Mouse (Mus musculus): ENCODE results near the gene Eef1akmt3. TPM values are rescaled to one million over a fixed set of nuclear protein-coding genes. Genes with fewer than 3 reads are reported as not detected.

Gene Eef1akmt3
- polyA plus RNA-seq, 1 experiment from 2014 or later, result 1.2 TPM

DNA sequence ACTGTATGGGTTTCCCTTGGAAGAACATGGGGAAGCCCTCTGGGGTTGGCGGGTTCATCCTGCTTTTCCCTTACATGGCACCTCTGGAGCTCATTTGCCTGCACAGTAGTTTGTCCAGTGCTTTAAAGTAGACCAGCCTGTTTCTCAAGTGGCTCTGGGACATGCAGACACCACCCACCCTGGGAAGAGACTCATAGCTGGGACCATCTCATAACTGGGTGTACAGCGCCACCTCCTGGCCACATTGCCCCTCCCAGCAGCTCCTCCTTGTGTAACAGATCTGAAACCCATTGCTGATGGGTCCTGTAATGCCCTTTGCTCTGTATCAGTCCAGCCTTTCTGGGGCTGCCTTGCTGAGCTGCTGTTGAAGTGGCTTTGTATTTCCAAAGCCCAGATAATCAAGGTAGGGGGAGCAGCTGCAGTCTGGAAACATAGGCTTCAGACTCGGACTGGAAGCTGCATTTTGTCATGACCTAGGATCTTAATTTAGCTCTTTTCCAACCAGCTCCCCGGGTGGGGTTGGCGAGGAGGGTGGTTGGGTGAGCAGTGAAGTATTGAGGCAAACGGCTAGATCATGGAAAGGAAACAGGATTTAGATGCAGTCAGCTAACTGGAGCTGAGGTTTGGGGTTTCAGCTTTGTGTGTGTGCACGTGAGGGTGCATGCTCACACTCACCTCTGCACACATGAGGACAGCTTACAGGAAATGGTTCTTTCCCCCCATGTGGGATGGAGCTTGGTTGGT lies 50.8 kb downstream of the Eef1akmt3 start:
- 42% methylated on average over 7 of the region's 7 CpGs for WGBS
- peaks cover 17% of the 10 kb centered on the region for H3K4me1 ChIP-seq (replicated peaks; ENCODE audit: control insufficient read depth, insufficient read depth)
- H3K9ac ChIP-seq (ENCODE audit: low read length), result no peak overlapping the region
- no peak overlapping the region; the same call in 1 of the 2 replicates for H3K4me3 ChIP-seq (ENCODE audit: low read depth, low read length)
- TF ChIP-seq EP300 (optimal IDR thresholded peaks at IDR 0.05) (no peak), CTCF (IDR thresholded peaks at IDR 0.05; ENCODE audit: low read depth) (peak; percentile 95)
- H3K36me3 ChIP-seq (ENCODE audit: control insufficient read depth, insufficient read depth, low read length), result peaks cover 33% of the 10 kb centered on the region
- H3K27ac ChIP-seq (replicated peaks), result peak overlapping the region; percentile 61
- peak; percentile 93 for DNase-seq (ENCODE audit: low spot score)
- no peaks in the 10 kb centered on the region for H3K9me3 ChIP-seq (ENCODE audit: control insufficient read depth, low read length)
- H3K27me3 ChIP-seq (ENCODE audit: control insufficient read depth, insufficient read depth, low read length), result no peaks in the 10 kb centered on the region
- no peak overlapping the region for H3K4me2 ChIP-seq (replicated peaks; ENCODE audit: low read depth)
- peak; percentile 87 for ATAC-seq (ENCODE audit: low FRiP score, low TSS enrichment)

DNA sequence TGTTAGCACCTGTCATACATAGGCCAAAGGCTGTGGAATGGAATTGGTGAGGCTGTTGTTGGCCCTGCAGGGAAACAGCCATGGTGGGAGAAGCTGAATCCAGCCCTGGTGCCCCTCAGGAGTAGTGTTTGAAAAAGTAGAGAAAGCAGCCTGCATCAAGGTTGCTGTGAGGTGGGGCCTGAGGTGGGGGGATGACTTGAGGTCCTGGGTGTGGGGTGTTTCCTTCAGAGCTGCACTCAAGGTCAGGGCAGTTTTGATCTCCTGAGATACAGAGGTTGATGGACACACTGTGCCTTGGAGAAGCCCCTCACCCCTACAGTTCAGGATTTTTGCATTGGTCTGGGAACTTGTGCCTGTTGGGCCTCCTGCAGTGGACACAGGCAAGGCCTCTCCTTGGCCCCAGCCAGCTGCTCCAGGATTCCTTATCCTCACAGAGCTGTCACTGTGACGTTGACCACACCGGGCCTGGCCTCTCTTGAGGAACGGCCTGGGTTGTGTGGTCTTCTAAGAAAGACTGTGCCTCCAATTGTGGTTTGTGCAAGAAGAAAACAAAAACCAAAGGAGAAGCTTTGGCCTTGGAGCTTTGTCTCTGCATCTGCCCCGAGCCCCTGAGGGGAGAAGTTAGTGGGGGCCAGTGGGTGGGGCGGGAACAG lies 52.7 kb downstream of the Eef1akmt3 start:
- 29% methylated on average over 5 of the region's 5 CpGs for WGBS
- no peak overlapping the region for H3K4me3 ChIP-seq (ENCODE audit: low read depth, low read length)
- H3K9ac ChIP-seq (ENCODE audit: low read length), result no peak overlapping the region
- ATAC-seq (ENCODE audit: low FRiP score, low TSS enrichment) (no peak), DNase-seq (ENCODE audit: low spot score) (no peak)
- H3K9me3 ChIP-seq (ENCODE audit: control insufficient read depth, low read length), result no peaks in the 10 kb centered on the region
- TF ChIP-seq EP300 (optimal IDR thresholded peaks at IDR 0.05), result no peak
- TF ChIP-seq CTCF (IDR thresholded peaks at IDR 0.05; ENCODE audit: low read depth), result no peak
- H3K4me1 ChIP-seq (replicated peaks; ENCODE audit: control insufficient read depth, insufficient read depth), result peaks cover 29% of the 10 kb centered on the region
- peak overlapping the region; percentile 82 for H3K27ac ChIP-seq (replicated peaks)
- peaks cover 21% of the 10 kb centered on the region for H3K36me3 ChIP-seq (ENCODE audit: control insufficient read depth, insufficient read depth, low read length)
- no peaks in the 10 kb centered on the region for H3K27me3 ChIP-seq (ENCODE audit: control insufficient read depth, insufficient read depth, low read length)
- H3K4me2 ChIP-seq (replicated peaks; ENCODE audit: low read depth), result no peak overlapping the region

DNA sequence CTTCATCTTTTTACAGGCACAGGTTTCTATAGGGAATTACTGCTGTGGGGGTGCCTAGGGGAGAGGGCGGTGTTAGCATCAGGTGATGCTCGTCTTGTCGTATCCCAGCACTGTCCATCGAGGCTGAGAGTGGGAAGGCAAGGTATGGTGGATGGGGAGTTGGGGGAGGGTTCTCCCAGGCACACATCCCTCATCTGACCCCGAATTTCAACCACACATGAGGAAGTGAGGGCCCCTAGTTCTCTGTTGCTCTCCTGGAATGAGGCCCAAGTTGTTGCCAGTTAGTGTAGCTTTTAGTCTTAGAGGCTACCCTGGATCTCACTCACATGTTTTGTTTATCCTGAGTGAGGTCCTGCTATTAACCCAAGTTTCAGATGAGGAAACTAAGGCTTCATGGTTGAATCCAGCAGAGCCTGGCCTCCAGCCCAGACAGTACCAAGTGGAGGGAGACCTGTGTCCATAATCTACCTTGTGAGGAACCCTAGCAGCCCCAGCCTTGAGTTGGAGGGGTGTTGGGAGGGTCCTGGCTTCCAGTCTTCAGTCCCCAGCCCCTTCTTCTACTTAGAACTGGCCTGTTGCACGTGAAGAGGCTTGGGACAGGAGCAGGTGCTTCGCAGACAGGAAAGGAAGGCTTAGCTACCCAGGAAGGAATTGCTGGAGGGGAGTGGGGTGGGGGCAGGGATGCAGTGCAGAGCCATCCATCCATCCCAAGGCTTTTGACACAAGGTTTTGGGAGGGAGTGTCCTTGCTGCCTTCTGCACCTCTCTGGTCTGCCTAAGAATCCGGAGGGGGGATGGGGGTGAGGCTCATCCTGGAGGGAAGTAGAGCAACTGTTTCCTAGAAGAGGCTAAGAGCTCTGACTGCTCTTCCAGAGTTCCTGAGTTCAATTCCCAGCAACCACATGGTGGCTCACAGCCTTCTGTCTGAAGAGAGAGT lies 53.9 kb downstream of the Eef1akmt3 start:
- TF ChIP-seq CTCF (IDR thresholded peaks at IDR 0.05; ENCODE audit: low read depth), result no peak
- no peak for TF ChIP-seq EP300 (optimal IDR thresholded peaks at IDR 0.05)
- H3K4me3 ChIP-seq (ENCODE audit: low read depth, low read length), result peak overlapping the region; percentile 10; the same call in 1 of the 2 replicates

DNA sequence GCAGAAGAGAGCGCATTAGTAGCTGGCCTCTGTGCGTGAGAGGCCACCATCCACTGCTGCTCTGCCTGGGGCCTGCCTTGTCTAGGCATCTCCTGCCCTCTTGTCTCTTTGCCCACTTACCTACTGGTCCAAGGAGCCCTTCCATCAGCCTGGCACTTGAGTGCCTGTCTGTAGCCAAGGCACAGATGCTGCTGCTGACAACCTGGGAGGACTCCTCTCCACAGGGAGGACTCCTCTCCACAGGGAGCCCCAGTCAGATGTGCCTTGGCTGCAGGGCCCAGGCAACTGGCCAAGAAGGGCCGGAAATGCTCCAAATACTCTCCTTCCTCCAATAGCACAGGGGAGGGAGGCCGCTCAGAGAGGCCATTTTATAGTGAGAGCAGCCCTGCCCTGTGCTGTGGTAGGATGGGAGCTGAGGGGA lies 54.8 kb downstream of the Eef1akmt3 start:
- TF ChIP-seq CTCF (IDR thresholded peaks at IDR 0.05; ENCODE audit: low read depth) (peak; percentile 4; the same call in 1 of the 2 replicates), EP300 (optimal IDR thresholded peaks at IDR 0.05) (no peak)
- H3K4me3 ChIP-seq (ENCODE audit: low read depth, low read length), result no peak overlapping the region
- H3K4me1 ChIP-seq (replicated peaks; ENCODE audit: control insufficient read depth, insufficient read depth), result peaks cover 37% of the 10 kb centered on the region
- H3K4me2 ChIP-seq (replicated peaks; ENCODE audit: low read depth), result peak overlapping the region; percentile 38
- DNase-seq (ENCODE audit: low spot score), result peak; percentile 70
- H3K36me3 ChIP-seq (ENCODE audit: control insufficient read depth, insufficient read depth, low read length), result peaks cover 6% of the 10 kb centered on the region; the same call in 1 of the 2 replicates
- 25% methylated on average over 4 of the region's 4 CpGs for WGBS
- H3K9ac ChIP-seq (ENCODE audit: low read length), result peak overlapping the region; percentile 27; the same call in 1 of the 2 replicates
- peak overlapping the region; percentile 82 for H3K27ac ChIP-seq (replicated peaks)
- no peaks in the 10 kb centered on the region for H3K9me3 ChIP-seq (ENCODE audit: control insufficient read depth, low read length)
- ATAC-seq (ENCODE audit: low FRiP score, low TSS enrichment), result peak; percentile 45; the same call in 1 of the 2 replicates
- H3K27me3 ChIP-seq (ENCODE audit: control insufficient read depth, insufficient read depth, low read length), result no peaks in the 10 kb centered on the region

More for the DNA sequence above, 53.9 kb downstream of the Eef1akmt3 start:
- 49% methylated on average over 8 of the region's 8 CpGs for WGBS
- ATAC-seq (ENCODE audit: low FRiP score, low TSS enrichment) (no peak), DNase-seq (ENCODE audit: low spot score) (no peak)
- no peaks in the 10 kb centered on the region for H3K27me3 ChIP-seq (ENCODE audit: control insufficient read depth, insufficient read depth, low read length)
- peaks cover 9% of the 10 kb centered on the region; the same call in 1 of the 2 replicates for H3K36me3 ChIP-seq (ENCODE audit: control insufficient read depth, insufficient read depth, low read length)
- peak overlapping the region; percentile 38 for H3K4me2 ChIP-seq (replicated peaks; ENCODE audit: low read depth)
- no peaks in the 10 kb centered on the region for H3K9me3 ChIP-seq (ENCODE audit: control insufficient read depth, low read length)
- peaks cover 30% of the 10 kb centered on the region for H3K4me1 ChIP-seq (replicated peaks; ENCODE audit: control insufficient read depth, insufficient read depth)
- peak overlapping the region; percentile 82 for H3K27ac ChIP-seq (replicated peaks)
- no peak overlapping the region for H3K9ac ChIP-seq (ENCODE audit: low read length)

DNA sequence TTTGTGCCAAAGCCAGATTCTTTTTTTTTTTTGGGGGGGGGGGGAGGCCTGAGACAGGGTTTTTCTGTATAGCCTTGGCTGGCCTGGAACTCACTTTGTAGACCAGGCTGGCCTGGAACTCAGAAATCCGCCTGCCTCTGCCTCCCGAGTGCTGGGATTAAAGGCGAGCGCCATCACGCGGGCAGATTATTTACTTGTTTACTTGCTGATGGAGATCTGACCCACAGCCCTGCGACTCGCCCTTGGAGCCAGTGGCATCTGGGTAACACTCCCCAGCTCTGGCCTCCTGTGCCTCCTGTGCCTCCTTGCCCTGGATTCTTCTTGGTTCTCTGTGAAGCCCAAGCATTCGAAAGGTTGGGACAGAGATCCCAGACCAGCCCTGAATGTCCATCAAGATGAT lies 55.7 kb downstream of the Eef1akmt3 start:
- no peak for DNase-seq (ENCODE audit: low spot score)
- no peak overlapping the region for H3K4me3 ChIP-seq (ENCODE audit: low read depth, low read length)
- no peak overlapping the region for H3K9ac ChIP-seq (ENCODE audit: low read length)
- peak overlapping the region; percentile 82 for H3K27ac ChIP-seq (replicated peaks)
- TF ChIP-seq EP300 (optimal IDR thresholded peaks at IDR 0.05) (no peak), CTCF (IDR thresholded peaks at IDR 0.05; ENCODE audit: low read depth) (no peak)
- H3K27me3 ChIP-seq (ENCODE audit: control insufficient read depth, insufficient read depth, low read length), result no peaks in the 10 kb centered on the region
- WGBS, result 74% methylated on average over 9 of the region's 9 CpGs
- peaks cover 6% of the 10 kb centered on the region; the same call in 1 of the 2 replicates for H3K36me3 ChIP-seq (ENCODE audit: control insufficient read depth, insufficient read depth, low read length)
- no peaks in the 10 kb centered on the region for H3K9me3 ChIP-seq (ENCODE audit: control insufficient read depth, low read length)
- ATAC-seq (ENCODE audit: low FRiP score, low TSS enrichment), result no peak
- peaks cover 37% of the 10 kb centered on the region for H3K4me1 ChIP-seq (replicated peaks; ENCODE audit: control insufficient read depth, insufficient read depth)
- H3K4me2 ChIP-seq (replicated peaks; ENCODE audit: low read depth), result no peak overlapping the region

Data from stomach, postnatal 0 days (tissue).